Mouse (Mus musculus) ES-E14 (cell line): ENCODE measurements around the gene Neurl4. TPM values are rescaled to one million over a fixed set of nuclear protein-coding genes. Genes with fewer than 3 reads are reported as not detected.

Experiments
- DNase-seq: peaks from one replicate; pipeline ENCODE4 v3.0.0-alpha.2; 2013; ENCODE audit warnings: low read depth, low spot score
- H3K27ac ChIP-seq: 2 replicates; pipeline ENCODE4 v1.5.1; 2012; ENCODE audit warnings: low read depth, mild to moderate bottlenecking, low read length, moderate library complexity, mixed read lengths; ENCODE audit not compliant: poor library complexity, insufficient read depth, severe bottlenecking
- H3K36me3 ChIP-seq: 2 replicates; pipeline ENCODE4 v1.6.1; 2012; ENCODE audit warnings: mild to moderate bottlenecking, low read length, moderate library complexity, mixed read lengths; ENCODE audit not compliant: control insufficient read depth, poor library complexity, insufficient read depth, severe bottlenecking
- H3K4me1 ChIP-seq, 2 experiments: fragments of 150-350 bp in 1 of 2; sonication (generic) in 1 of 2; 2 replicates each; pipeline ENCODE4 v1.6.1; 2012; ENCODE audit warnings: low read length in 2 of 2, mild to moderate bottlenecking in 1 of 2, mixed read lengths in 1 of 2; ENCODE audit not compliant: control insufficient read depth in 2 of 2, insufficient read depth in 2 of 2, poor library complexity in 1 of 2
- H3K4me3 ChIP-seq, 2 experiments: fragments of 150-350 bp in 1 of 2; sonication (generic) in 1 of 2; 2 replicates each; pipeline ENCODE4 v1.5.1; 2012; ENCODE audit warnings: low read length in 2 of 2, low read depth in 1 of 2, mild to moderate bottlenecking in 1 of 2, mixed read lengths in 1 of 2; ENCODE audit not compliant: insufficient read depth in 1 of 2, poor library complexity in 1 of 2, severe bottlenecking in 1 of 2
- H3K9ac ChIP-seq: 2 replicates; pipeline ENCODE4 v1.6.1; 2012; ENCODE audit warnings: low read depth, mild to moderate bottlenecking, low read length, mixed read lengths; ENCODE audit not compliant: poor library complexity, insufficient read depth, severe bottlenecking
- H3K9me3 ChIP-seq: fragments of 150-350 bp; sonication (generic); 2 replicates; pipeline ENCODE4 v1.6.1; 2012; ENCODE audit warnings: low read depth, mild to moderate bottlenecking, low read length; ENCODE audit not compliant: control insufficient read depth, insufficient read depth
- CHD2 ChIP-seq: IDR thresholded peaks from 2 replicates; pipeline ENCODE4 v1.6.1; 2014; ENCODE audit warnings: mild to moderate bottlenecking, low read depth, low read length, inconsistent platforms
- HCFC1 ChIP-seq: IDR thresholded peaks from 2 replicates; pipeline ENCODE4 v1.6.1; 2012; ENCODE audit warnings: low read length, inconsistent platforms, borderline replicate concordance; ENCODE audit not compliant: insufficient read depth
- MAFK ChIP-seq: IDR thresholded peaks from 2 replicates; pipeline ENCODE4 v1.6.1; 2014; ENCODE audit warnings: mild to moderate bottlenecking, low read depth, low read length, inconsistent platforms; ENCODE audit not compliant: insufficient read depth
- ZC3H11A ChIP-seq: IDR thresholded peaks from 2 replicates; pipeline ENCODE4 v1.6.1; 2012; ENCODE audit warnings: low read depth, mild to moderate bottlenecking, inconsistent platforms, low read length, borderline replicate concordance
- ZNF384 ChIP-seq: IDR thresholded peaks from 2 replicates; pipeline ENCODE4 v1.6.1; 2012; ENCODE audit warnings: low read depth, low read length, inconsistent platforms
- in situ Hi-C, 2 experiments: fragments of 600-800 bp; cut with MboI; formaldehyde crosslinking; loops; one replicate each; pipeline ENCODE4 v1.15.1; 2025; ENCODE audit warnings: low sequenced_read_pairs in 2 of 2, inconsistent platforms in 1 of 2; ENCODE audit not compliant: unreplicated experiment in 2 of 2
- total RNA-seq: library from RNA; depleted of rRNA; stranded (reverse); fragments of 300-350 nt; gene quantifications from 2 replicates; pipeline ENCODE4 v1.2.3, GENCODE M21; 2012

Neurl4 gene
- total RNA-seq, 1 experiment = 66.3 TPM

- in situ Hi-C loops = no loop called here
- Histone ChIP-seq H3K9me3 (no peaks in the 10 kb centered on the region), H3K4me3 (no peak overlapping the region), H3K9ac (no peak overlapping the region), H3K27ac (no peak overlapping the region), H3K36me3 (peaks cover 59% of the 10 kb centered on the region), H3K4me1 (peaks cover 0 to 7% of the 10 kb centered on the region in 2 experiments; a peak in 1 of 4 replicates)
- TF ChIP-seq HCFC1 = no peak
- TF ChIP-seq ZNF384 = no peak
- no peak for TF ChIP-seq MAFK
- TF ChIP-seq ZC3H11A = no peak
- no peak for TF ChIP-seq CHD2
- no peak for DNase-seq
Observed at GRCm38 (mm10) chr11:69910781-69911560, 10.1 kb downstream of the Neurl4 start.

GRCm38 (mm10) chr11:69911701-69912100 is 10.8 kb downstream of the Neurl4 start:
- Histone ChIP-seq H3K4me3 (no peak overlapping the region), H3K9ac (no peak overlapping the region), H3K36me3 (peaks cover 59% of the 10 kb centered on the region), H3K9me3 (no peaks in the 10 kb centered on the region), H3K27ac (no peak overlapping the region), H3K4me1 (peaks cover 0 to 7% of the 10 kb centered on the region in 2 experiments; a peak in 1 of 4 replicates)
- in situ Hi-C loops = no loop called here
- TF ChIP-seq ZC3H11A (no peak), MAFK (no peak), CHD2 (no peak), ZNF384 (no peak), HCFC1 (no peak)
- DNase-seq = no peak

DNA sequence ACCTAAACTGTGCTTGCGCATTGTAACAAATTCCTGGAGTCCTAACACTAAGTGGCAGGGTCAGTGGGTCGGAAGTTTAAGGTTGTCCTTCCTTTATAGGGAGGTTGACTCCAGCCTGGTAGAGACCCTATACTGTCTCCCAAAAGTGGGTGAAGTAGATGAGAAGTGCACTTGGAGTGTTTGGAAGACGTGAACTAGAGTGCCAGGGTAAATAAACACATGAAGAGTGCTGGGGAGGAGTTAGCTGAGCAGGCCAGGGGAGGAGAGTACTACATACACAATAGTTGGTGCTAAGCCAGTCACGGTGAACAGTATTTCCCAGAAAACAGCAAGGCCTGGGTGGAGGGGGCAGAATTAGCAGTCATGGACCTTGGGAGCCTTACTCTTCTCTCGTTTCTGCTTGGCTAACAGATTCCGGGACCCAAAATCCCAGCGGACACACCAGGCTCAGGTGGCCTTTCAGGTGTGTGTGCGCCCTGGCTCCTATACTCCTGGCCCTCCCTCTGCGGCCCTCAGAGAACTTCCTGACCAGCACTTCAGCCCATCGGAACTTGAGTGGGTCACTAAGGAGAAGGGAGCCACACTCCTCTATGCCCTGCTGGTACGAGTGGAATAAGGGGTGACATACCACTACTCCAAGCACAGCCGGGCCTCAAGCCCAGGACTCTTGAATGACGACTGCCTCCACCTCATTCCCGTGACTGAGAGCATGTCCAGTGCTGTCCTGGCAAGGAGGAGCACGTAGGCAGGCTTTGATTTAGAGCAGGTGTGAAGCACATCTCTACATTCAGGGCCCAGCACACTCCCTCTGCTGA is 12.1 kb downstream of the Neurl4 start:
- TF ChIP-seq ZNF384 (no peak), MAFK (no peak), ZC3H11A (no peak), HCFC1 (no peak), CHD2 (no peak)
- no peak for DNase-seq
- H3K27ac ChIP-seq = peak overlapping the region; percentile 38; the same call in 1 of the 2 replicates
- peak overlapping the region; percentile 80 to 87 for H3K4me3 ChIP-seq
- H3K9ac ChIP-seq = peak overlapping the region; percentile 73
- H3K9me3 ChIP-seq = no peaks in the 10 kb centered on the region
- H3K36me3 ChIP-seq = peaks cover 66% of the 10 kb centered on the region
- in situ Hi-C loops = no loop called here
- H3K4me1 ChIP-seq = peaks cover 0 to 10% of the 10 kb centered on the region in 2 experiments; a peak in 1 of 4 replicates

GRCm38 (mm10) chr11:69913554-69914371 is 12.9 kb downstream of the Neurl4 start, which contains the start of gene Gps2:
TSS of gene Gps2 (plus strand) at chr11:69913888.
- TF ChIP-seq ZNF384 = no peak
- peak; percentile 93 for TF ChIP-seq CHD2
- peak; percentile 81 for TF ChIP-seq HCFC1
- no peak for TF ChIP-seq ZC3H11A
- no peak for TF ChIP-seq MAFK
- DNase-seq = peak; percentile 92
- peak within 1 kb of the TSS; percentile 80 to 87 for H3K4me3 ChIP-seq
- H3K4me1 ChIP-seq = peaks cover 0 to 11% of the 10 kb centered on the region in 2 experiments; a peak in 1 of 4 replicates
- H3K36me3 ChIP-seq = peaks cover 67% of the 10 kb centered on the region
- in situ Hi-C loops = no loop called here
- peak within 1 kb of the TSS; percentile 81 for H3K27ac ChIP-seq
- peak within 1 kb of the TSS; percentile 82 for H3K9ac ChIP-seq
- no peaks in the 10 kb centered on the region for H3K9me3 ChIP-seq
